Mouse (Mus musculus) erythroblast, embryonic 14.5 days (primary cell): ENCODE measurements around the gene Smc1b.

Experiments used
- GATA1 ChIP-seq: IDR thresholded peaks from 2 replicates; pipeline ENCODE4 v1.6.1; 2012; ENCODE audit warnings: low read length, inconsistent platforms, mixed read lengths
- TAL1 ChIP-seq: IDR thresholded peaks from 3 replicates; pipeline ENCODE4 v1.6.1; 2012; ENCODE audit warnings: low read length, inconsistent platforms, mixed read lengths

GRCm38 (mm10) chr15:85070561-85070960 lies 61.2 kb downstream of the Smc1b start:
- TF ChIP-seq GATA1 (no peak), TAL1 (no peak)
